Mouse (Mus musculus): ENCODE data around the gene Klhl3.
"Not testable (repeated sequence)": the region's sequence is repeated elsewhere in the genome, so short reads cannot be mapped to it uniquely, and the experiment has no call there.

Gene Klhl3

GRCm38 (mm10) chr13:58113061-58113900, at the start of gene Klhl3:
Gene Klhl3, minus strand, starts transcription at chr13:58113592.
- no peak for DNase-seq (ENCODE audit: low read depth)

GRCm38 (mm10) chr13:58160761-58161160, 47.4 kb upstream of the Klhl3 start:
- no peak for DNase-seq (ENCODE audit: low read depth)

- peak; percentile 94 for DNase-seq (ENCODE audit: low read depth)
Measured at GRCm38 (mm10) chr13:58158099-58158912, 44.9 kb upstream of the Klhl3 start.

- peak; percentile 67 for DNase-seq (ENCODE audit: low read depth)
Measured at GRCm38 (mm10) chr13:58157447-58158098, 44.2 kb upstream of the Klhl3 start, which contains the start of gene Idnk. Gene Idnk, plus strand, starts transcription at chr13:58157649.

- peak; percentile 15 for DNase-seq (ENCODE audit: low read depth)
Measured at GRCm38 (mm10) chr13:58157036-58157435, 43.6 kb upstream of the Klhl3 start.

GRCm38 (mm10) chr13:58156031-58156430, 42.6 kb upstream of the Klhl3 start:
- DNase-seq (ENCODE audit: low read depth), result no peak

GRCm38 (mm10) chr13:58150442-58150841, 37.0 kb upstream of the Klhl3 start:
- DNase-seq (ENCODE audit: low read depth), result no peak

GRCm38 (mm10) chr13:58149629-58150028, 36.2 kb upstream of the Klhl3 start:
- DNase-seq (ENCODE audit: low read depth), result no peak

- DNase-seq (ENCODE audit: low read depth), result no peak
Measured at GRCm38 (mm10) chr13:58149033-58149558, 35.7 kb upstream of the Klhl3 start.

- DNase-seq (ENCODE audit: low read depth), result peak; percentile 86
Measured at GRCm38 (mm10) chr13:58148256-58148831, 35.0 kb upstream of the Klhl3 start.

- no peak for DNase-seq (ENCODE audit: low read depth)
Measured at GRCm38 (mm10) chr13:58147760-58148159, 34.4 kb upstream of the Klhl3 start.

- not testable (repeated sequence) for DNase-seq (ENCODE audit: low read depth)
Measured at GRCm38 (mm10) chr13:58146603-58147002, 33.2 kb upstream of the Klhl3 start.

GRCm38 (mm10) chr13:58131692-58132091, 18.3 kb upstream of the Klhl3 start:
- no peak for DNase-seq (ENCODE audit: low read depth)

GRCm38 (mm10) chr13:58129687-58130246, 16.4 kb upstream of the Klhl3 start:
- peak; percentile 29 for DNase-seq (ENCODE audit: low read depth)

GRCm38 (mm10) chr13:58128768-58129671, 15.6 kb upstream of the Klhl3 start:
- peak; percentile 83 for DNase-seq (ENCODE audit: low read depth)

- peak; percentile 79 for DNase-seq (ENCODE audit: low read depth)
Measured at GRCm38 (mm10) chr13:58128396-58128767, 15.0 kb upstream of the Klhl3 start, which contains the start of gene Hnrnpa0. Gene Hnrnpa0, minus strand, starts transcription at chr13:58128556.

- DNase-seq (ENCODE audit: low read depth), result peak; percentile 24
Measured at GRCm38 (mm10) chr13:58127766-58128361, 14.5 kb upstream of the Klhl3 start.

GRCm38 (mm10) chr13:58126862-58127765, 13.7 kb upstream of the Klhl3 start:
- DNase-seq (ENCODE audit: low read depth), result peak; percentile 27

- DNase-seq (ENCODE audit: low read depth), result peak; percentile 70
Measured at GRCm38 (mm10) chr13:58126126-58126525, 12.7 kb upstream of the Klhl3 start.
